Mouse (Mus musculus): ENCODE measurements around the gene Zfand4.
"Not testable (repeated sequence)": the region's sequence is repeated elsewhere in the genome, so short reads cannot be mapped to it uniquely, and the experiment has no call there.

Gene Zfand4

DNA sequence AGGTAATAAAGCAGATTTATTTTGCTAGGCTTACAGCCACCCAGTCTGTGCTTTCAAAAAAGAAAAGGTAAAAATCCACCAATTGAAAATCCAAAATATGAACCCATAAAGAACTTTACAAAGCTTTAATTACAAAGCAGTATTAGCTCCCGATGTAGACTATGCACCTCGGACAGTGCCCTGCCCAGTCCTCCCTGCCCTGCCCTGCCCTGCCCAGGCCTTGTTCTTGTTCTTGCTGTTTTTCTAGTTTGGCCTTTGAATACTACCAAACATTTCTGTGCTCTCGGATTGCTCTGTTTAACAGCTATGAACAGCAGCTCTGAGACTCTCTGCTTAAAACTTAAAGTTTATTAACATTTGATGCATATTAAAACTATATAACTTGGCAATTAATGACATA lies 62.6 kb downstream of the Zfand4 start:
- no peak for DNase-seq

DNA sequence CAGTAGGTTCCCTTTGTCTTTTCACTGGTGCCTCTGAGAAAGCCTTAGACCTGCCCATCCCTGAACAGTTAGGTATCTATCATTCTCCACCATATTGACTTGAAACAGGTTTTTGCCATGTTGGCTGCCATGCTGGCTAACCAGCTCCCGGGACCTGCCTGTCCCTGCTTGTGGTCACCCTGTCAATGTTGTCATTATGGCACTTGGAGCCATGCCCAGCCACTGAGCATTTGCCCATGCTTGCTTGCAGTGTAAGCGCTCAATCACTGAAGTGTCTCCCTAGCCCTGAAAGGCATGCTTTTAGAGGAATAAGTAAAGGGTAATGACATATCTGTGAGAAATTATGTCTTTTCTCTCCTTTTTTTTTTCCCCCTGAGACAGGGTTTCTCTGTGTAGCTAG lies 67.4 kb downstream of the Zfand4 start:
- no peak for DNase-seq

DNA sequence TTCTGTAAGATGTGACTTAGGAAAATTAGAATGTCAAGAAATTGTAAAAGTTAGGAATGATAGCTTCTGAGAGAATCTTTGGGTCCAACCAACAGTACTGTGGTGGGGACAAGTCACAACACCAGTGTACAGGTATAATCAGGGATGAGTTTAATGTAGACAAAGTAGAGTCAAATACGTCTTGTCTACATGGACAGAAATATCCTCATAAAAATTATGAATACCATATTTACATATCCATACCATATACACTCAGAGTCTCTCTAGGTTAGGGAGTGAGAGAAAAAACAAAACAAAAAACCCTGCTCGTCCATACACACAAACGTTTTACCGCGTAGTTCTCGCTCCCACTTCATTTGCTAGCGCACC lies 73.4 kb downstream of the Zfand4 start:
- no peak for DNase-seq

DNA sequence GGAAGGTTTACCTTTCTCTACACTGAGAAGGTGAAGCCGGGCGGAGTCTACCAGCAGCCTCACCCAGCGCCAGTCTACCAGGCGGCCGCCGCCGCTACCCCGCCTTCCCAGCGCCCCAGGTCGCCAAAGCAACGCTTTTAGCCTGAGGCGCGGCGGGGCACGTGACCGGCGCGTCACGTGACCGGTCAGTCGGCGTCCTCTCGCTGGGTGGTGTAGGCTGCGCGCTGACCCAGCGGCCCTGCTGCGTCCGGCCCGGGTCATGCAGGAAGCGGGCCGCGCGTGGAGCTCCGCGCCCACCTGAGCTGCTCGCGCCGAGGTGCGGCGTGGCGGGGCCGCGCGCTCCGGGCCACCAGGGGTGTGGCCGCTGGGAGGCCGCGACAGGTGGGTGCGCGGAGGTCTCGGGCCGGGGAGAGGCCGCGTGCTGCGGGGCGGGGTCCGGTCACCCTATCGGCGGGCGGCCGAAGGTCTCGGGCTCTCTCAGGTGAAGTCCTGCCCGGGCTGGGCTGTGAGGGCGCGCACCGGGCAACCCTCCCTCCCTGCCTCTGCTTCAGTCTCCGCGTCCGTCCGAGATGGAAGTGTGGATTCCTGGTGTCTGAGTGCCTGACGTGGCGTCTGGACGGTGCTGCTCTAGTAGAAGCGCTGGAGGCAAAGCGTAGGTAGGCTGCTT lies 73.9 kb downstream of the Zfand4 start, which contains the start of gene March8:
March8 (plus strand) TSS at position 190 of the 667 bp plus-strand sequence.
- DNase-seq, result peak; percentile 96

DNA sequence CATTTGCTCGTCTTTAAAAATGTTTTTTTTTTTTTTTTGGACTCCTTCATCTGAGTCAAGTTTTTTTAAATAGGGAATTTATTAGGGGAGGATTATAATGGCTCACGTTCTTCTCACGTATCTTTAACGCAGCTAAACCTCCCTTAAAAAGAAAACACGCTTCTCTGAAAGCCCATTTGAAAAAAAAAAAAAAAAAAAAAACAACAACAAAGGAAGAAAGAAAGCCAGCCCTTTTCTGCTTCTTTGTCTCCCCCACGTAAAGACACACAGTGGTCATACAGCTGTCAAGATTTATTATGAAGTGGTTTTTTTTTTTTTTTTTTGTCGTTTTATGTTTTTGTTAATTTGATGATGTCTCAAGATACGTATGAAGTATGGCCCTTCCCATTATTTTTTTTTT lies 74.5 kb downstream of the Zfand4 start:
- no peak for DNase-seq

DNA sequence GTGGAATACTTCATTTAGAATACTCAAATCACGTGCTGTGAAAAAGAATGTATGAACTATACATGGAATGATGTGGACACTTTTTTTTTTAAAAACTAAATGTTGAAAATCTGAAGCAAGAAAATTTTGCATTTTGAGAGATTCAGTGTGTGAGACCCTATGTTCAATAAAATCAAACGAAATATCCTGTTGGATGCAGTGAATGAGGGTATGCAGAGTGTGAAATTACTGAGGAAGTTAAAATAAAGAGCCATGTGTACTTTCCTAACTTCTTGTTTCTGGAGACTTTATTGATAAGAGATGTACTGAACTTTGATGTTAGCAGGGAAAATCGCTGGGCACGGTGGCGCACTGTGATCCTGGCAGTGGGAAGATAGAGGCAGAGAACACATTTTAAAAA lies 75.1 kb downstream of the Zfand4 start:
- no peak for DNase-seq

DNA sequence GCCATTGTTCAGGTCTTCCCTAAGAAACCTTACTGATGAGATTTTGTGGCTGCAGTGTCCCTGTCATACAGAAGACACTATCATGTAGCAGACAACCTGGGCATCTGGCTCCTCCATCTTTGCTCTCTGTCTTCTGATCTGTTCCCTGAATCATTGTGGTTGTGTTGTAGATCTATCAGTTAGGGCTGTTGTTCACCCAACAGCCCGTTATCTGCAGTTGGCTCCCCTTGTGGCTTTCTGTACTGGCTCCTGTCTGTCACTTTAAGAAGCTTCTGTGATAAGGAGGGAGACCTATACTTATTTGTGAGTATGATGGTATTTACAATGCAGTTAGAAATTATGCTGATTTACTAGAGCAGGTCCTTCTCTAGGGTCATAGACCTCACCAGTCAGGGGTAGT lies 76.5 kb downstream of the Zfand4 start:
- no peak for DNase-seq

DNA sequence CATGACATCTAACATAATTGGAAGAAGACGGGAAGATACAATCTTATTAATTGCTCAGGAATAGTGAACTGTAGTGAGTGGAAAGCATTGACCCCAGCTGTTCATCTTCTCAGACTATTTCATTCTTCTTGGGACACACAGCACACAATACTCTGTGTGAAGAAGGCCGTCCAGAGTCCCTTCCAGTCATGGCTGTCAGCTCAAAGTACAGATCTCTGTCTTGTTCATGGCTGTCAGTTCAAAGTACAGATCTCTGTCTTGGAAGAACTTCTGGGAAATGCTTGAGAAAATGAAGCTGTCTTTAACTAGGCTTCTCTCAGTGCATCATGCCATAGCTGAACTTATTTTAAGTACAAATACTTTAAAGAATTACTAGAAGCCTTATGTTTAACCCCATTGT lies 83.9 kb downstream of the Zfand4 start:
- peak; percentile 70 for DNase-seq

DNA sequence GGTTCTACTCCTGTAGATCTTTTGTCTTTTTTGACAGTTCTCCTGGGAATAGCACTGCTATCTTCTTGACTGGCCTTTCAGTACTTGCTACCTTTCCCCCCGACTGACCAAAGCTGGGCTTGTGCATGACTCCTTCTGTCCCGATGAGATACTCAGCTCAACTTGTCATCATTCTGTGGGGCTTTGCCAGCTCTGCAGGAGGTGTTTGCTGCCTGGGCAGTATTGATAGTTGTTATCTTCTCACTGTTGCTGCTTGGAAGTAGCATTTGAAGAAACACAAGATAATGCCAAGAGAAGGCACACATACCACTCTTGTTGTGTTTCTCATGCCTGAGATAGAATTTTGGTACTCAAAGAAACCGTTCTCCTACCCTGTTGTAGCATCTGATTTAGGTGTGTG lies 86.0 kb downstream of the Zfand4 start:
- no peak for DNase-seq

DNA sequence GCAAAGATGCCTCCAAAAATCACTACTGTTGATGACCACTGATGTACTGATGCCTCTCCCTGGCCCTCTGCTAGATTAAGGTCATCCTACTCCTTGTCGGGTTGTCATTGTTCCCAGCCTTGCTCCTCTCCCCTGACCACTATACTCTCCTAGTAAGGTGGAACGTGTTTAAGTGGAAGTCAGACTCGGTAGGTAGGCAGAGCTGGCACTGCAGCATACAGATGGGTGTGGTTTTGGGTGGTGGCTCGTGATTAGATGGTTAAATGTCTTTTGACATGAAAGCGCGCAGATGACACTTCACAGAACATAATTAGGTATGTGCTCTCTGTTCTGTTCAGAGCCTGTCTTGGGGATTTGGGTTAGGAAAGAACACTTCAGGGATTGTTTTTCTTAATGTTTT lies 86.6 kb downstream of the Zfand4 start:
- no peak for DNase-seq

DNA sequence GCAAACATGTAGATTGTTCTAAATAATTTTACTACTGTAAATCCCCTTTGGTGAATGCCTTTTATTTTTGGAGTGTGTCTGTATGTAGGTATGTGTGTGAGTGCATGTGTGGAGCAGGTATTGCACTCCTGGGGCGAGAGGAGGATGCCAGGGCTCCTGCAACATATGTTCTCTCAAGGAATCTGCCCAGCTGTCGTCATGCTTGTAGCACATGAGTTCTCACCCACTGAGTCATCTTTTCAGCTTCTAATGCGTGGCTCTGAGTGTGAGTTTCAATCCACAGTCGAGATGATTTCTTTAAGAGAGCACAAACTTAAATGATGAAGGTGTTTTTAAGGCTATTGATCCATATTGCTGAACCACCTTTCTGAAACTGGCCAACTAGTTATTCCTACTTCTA lies 87.5 kb downstream of the Zfand4 start:
- DNase-seq, result no peak

DNA sequence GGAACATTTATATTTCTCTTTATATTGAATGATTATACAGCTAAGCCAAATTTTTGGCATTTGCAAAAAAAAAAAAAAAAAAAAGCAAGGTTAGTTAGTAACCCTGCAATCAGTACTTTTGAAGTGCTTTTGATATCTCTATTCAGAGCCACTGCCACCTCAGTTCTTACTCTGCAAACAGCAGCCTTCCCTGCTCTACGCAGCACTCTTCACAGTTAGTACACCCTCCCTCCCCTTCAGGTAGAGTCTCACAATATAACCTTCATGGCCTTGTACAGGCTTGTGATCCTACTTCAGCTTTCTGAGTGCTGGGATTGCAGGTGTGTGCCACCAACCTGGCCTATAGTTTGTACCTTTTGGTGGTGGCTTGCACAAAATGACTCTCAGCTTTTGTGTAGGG lies 89.4 kb downstream of the Zfand4 start:
- DNase-seq, result no peak

DNA sequence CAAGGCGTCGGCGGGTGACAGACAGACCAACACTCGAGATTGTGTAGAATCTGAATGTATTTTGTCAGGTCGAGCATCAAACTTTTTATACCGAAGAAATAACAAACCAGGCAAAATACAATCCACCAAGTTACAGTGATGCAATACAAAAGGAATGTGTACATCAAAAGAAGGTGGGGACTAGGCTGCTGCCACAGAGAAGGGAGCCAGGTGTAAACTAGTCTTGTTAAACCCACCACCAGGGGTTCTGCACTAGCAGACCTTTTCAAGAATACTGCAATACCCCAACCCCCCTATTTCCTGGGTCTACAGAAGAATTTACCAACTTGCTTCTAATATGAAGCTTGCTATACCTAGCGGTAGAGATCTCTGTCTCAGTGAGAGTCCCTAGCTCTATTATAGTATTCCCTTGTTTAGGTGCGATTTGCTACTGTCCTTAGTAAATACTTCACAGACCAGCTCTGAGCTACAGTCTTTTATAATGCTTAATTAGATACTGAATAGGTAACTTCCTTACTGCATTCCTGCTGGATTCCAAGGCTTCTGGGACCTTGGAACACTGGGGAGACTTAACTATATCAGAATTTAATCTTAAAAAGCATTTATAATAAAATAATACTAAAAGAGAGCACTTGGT lies 92.4 kb downstream of the Zfand4 start:
- DNase-seq, result not testable (repeated sequence)

DNA sequence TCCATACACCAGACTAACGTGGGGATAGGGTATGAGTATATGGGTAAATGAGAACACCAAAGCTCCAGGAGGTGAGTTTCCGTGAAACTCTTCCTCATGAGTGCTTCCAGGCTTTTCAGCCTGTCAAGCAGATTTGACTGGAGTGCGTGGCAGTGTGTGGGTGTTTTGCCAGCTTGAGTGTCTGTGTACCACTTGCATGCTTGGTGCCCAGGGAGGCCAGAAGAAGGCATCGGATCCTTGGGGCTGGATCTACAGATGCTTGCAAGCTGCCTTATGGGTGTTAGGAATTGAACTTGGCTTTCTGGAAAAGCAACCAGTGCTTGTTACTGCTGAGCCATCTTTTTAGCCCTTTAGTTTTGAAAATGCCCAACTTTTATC lies 92.9 kb downstream of the Zfand4 start:
- DNase-seq, result no peak

DNA sequence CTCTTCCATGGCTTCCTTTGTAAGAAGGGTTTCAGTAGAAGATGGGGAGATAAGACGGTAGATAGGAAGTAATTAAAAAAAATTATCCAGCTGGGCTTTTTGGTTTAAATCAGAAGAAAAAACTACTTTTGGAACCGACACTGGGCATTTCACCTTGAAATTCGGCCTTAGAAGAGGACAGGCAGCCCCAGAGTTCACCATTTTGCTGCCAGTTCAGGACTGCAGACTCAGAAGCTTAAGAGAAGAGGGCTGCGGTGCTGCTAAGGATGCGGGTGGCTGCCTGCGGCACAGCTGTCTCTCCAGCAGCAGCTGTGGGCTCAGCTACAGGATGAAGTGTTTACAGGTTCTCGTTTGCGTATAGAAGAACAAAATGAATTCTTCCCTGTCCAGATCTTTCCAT lies 94.0 kb downstream of the Zfand4 start:
- DNase-seq, result no peak

DNA sequence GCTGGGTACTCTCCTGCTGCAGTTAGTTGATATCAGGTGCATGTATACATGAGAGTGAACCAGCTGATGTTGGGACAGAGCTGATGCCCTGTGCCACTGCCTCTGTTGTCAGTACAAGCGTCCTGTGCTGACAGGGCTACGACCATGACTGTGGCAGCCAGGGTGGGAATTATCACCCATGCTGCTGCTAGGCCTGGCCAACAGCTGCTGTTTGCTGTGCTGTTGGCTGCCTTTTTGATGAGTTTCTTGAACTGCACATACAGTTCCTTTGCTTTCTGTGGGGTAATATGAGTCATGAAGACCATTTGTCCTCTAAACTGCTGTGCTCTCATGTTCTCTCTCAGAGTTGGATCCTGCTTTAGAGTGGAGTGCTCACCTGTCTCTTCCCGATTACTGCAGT lies 95.2 kb downstream of the Zfand4 start:
- DNase-seq, result no peak

DNA sequence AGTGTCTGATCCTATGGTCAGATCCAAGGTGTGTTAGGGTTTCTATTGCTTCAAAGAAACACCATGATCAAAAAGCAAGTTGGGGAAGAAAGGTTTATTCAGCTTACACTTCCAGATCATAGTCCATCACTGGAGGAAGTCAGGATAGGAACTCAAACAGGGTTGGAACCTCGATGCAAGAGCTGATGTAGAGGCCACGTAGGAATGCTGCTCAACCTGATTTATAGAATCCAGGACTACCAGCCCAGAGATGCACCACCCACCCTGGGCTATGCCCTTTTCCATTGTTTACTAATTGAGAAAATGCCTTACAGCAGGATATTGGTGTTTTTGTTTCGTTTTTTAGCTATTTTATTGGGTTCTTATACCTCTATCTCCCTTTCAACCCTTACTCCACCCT lies 97.4 kb downstream of the Zfand4 start:
- DNase-seq, result no peak

DNA sequence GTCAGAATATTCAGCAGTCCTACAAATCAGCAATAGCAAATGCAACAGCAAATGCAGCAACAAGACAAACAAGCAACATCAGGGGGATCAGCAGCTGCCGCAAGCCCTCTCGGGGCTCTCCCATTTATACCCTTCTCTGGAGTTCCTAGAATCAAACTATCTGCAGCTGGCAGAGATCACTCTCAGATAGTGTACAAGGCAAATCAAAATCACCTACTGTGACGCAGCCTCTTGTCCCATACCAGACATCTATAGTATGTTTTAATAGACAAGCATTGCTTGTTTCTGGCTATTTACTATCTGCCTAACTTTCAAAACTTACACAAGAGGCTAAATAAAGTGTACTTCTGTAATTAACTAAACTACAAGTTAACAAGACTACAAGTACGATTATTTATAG lies 98.0 kb downstream of the Zfand4 start:
- no peak for DNase-seq

DNA sequence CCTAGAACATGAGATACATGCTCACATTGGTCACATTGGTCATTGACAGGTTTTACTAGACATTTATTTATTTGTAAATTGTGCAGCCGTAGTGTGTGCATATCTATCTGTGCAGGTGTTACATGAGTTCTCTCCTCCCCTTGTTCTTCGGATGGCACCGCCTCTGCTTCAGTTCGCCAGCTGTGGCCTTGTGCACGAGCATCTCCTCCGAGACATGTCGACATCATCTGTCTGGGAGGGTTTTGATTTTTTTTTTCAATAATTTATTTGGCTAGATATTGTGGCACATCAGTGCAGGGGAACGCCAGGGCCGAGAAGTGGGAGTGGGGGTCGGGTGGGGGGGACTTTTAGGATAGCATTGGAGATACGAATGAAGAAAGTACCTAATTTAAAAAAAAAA lies 103.9 kb downstream of the Zfand4 start:
- DNase-seq, result no peak

DNA sequence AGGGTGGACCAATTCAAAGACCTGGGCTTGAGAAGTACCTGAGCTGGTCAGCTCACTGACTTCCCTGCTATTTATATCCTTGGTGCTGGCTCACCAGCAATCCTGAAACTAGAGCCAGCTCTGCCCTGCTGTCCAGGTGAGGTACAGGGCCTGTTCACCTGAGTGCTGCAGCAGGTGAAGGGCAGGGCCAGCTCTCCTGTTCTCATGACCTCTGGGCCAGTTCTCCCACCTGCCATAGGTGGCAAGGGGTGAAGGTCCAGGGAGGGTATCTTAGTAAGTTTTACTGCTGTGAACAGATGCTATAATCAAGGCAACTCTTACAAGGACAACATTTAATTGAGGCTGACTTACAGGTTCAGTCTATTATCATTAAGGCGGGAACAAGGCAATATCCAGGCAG lies 105.8 kb downstream of the Zfand4 start:
- no peak for DNase-seq

DNA sequence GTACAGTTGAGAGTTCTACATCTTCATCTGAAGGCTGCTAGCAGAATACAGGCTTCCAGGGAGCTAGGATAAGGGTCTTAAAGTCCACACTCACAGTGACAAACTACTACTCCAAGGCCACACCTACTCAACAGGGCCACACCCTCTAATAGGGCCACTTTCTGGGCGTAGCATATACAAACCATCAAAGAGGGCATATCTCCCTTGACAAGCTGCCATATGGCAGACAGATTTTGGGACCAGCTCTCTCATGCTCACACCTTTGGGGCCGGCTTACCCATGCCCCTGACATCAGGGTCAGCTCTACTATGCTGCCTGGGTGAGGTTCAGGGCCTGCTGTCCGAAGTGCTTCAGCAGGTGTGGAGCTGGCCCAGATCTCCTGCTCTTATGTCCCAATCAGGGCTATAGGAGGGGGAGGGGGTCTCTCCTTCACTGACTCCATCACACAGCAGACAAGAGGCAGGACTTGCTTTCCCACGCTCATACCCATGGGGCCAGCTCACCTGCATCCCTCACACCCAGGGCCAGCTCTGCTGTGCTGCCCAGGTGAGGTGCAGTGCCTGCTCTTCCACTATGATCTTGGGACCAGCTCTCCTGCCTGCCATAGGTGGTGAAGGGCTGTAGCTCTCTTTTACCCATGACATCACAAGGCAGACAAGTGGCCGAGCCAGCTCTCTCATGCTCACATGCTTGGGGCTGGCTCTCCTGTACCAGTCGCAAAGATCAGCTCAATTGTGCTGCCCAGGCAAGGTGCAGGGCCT lies 106.4 kb downstream of the Zfand4 start:
- DNase-seq, result no peak

DNA sequence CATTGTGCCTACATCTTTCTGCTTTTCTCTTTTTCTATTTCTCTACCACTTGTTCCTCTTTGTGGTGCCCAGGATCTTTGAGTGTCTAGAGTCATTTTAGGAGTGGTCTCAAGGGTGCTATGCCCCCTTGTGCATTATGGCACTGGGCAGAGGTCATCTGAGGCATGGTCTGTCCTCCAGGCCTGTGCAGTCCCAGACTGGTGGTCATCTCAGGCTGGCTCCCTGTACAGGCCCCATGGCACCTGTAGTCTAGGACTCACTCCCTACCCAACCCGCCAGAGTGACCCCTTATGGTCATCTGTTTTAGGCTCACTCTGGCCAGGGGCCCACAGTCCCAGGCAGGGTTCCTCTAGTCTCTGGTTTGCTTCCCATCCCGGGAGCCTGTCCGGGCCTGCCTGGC lies 107.5 kb downstream of the Zfand4 start:
- no peak for DNase-seq

DNA sequence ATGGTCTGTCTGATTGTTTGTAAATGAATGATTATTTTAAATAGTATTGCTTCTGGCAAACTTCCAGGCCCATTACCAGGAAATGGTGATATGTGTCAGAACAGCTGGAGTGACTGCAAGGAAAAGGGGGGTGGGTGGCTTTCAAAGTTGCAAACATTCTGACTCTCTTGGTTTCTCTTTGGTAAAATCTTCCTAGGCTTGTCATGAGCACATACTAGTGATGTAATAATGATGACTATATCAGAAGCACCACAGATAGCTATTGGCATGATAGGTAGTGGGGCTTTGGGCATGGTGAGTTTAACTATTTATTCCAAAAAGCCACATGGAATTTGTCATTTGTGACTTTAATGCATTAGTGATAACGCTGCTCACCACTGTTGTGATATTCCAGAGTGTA lies 110.1 kb downstream of the Zfand4 start:
- no peak for DNase-seq

DNA sequence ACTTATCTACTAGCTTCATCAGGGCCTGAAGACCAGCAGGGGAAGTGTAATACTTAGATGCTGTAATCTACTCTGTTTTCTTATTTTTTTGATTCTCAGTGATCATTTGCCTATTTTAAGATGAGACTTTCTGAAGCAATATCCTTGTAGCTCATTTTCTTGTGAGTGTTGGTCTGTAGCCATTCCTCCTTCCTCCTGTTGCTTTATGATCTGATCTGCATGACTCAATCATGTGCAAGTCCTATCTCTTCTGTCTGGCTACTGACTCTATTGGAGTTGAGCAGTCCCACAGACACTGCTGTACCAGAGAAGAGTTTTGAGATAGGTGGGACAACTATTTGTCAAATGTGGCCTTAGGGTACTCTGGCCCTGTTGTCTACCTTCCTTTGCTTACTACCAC lies 110.6 kb downstream of the Zfand4 start:
- no peak for DNase-seq

DNA sequence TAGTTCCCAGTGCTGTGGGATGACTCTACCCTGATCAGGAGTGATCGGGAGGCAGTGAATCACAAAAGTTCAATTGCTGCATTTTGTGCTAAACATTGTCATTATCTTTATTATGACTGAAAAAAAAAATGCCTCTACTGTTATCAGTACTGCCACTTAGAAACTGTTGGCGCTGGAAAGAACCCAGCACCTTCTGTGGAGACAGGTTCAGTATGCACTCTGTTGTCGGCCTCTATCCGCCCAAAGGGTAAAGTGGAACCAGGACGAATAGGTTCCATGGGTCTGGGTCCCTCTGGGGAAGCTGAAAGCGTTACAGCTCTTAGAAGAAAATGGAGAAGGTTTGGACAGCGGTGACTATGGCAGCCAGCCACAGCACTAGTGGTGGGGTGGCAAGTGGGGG lies 114.9 kb downstream of the Zfand4 start:
- DNase-seq, result no peak
